ENCODE assay signal across 8 mouse cellular contexts in the genomic region with DNA sequence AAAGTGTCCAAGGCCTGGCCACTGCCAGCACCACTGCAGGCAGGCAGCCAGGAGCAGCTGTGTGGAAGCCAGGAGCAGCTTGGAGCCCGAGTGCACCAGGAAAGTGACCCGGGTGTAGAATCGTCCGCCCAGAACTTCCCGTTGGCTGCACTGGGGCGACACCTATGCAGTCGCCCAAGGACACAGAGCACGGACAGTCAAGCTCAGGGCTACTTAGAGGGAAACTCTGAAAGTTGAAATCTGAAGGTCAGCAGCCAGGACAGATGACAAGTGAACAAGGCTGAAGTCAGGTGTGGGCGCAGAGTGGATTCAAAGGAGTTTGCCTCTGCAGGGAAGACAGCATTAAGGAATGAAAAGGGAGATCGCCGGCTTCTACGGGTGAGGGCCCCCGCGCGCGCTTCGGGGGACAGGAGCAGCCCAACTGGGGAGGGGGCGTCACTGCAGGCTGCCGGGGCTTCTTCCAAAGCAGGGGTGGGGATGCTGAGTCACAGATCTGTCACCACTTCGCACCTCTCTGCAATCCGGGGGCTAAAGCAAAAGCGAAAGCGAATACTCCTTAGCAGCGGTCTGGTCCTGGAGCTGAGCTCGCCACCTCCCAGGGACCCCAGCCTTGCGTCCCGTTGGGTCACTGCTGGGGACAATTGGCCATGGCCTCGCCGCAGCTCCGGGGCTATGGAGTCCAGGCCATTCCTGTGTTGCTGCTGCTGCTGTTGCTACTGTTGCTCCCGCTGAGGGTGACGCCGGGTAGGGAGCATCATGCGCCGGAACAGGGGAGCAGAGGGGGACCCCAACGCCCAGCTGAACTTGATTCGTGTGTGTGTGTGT. TPM values are rescaled to one million over a fixed set of nuclear protein-coding genes. Genes with fewer than 3 reads are reported as not detected.
DNase-seq lines count a peak whose midpoint lies in the region; ATAC-seq and TF ChIP-seq lines count a peak whose summit lies in the region.

A gene (plus strand): TSS at position 90 of the 825 bp plus-strand sequence.

- under 1% methylated on average over 37 of the region's 37 CpGs for WGBS in hindbrain, embryonic 16.5 days

- intact Hi-C loops in left cerebral cortex, postnatal 10 days (cut with DNase I) = no loop called here

- DNase-seq in ZHBTc4 (ENCODE audit: low read depth, low spot score) = peak; percentile 37
- peak; percentile 89 to 91 for DNase-seq in gastrocnemius, adult 8-10 months (ENCODE audit: low spot score in 2 of 2)
- peak; percentile 46 to 80 for DNase-seq in left cerebral cortex, postnatal 10 days (ENCODE audit: extremely low spot score in 1 of 2, low spot score in 2 of 2)
- DNase-seq in right cerebral cortex, postnatal 14 days = peak; percentile 38
- peak; percentile 63 to 66 for DNase-seq in urinary bladder, postnatal 4 days (ENCODE audit: low spot score in 2 of 2)

- H3K9ac ChIP-seq in hindbrain, embryonic 16.5 days (ENCODE audit: low read depth, low read length) = peak within 1 kb of the TSS; percentile 68

- peak; percentile 76 for ATAC-seq in hindbrain, embryonic 16.5 days

- no peak for TF ChIP-seq CTCF in cortical plate, adult 2 months (IDR thresholded peaks at IDR 0.05; ENCODE audit: extremely low read depth, insufficient read depth, low read length)

- no peaks in the 10 kb centered on the region for H3K9me3 ChIP-seq in hindbrain, embryonic 16.5 days (ENCODE audit: control insufficient read depth, low read length)
- H3K9me3 ChIP-seq in megakaryocyte, embryonic 14.5 days = no peaks in the 10 kb centered on the region

- peaks cover 1% of the 10 kb centered on the region for H3K4me1 ChIP-seq in cortical plate, adult 2 months (ENCODE audit: control insufficient read depth, insufficient read depth, low read length)
- H3K4me1 ChIP-seq in hindbrain, embryonic 16.5 days (ENCODE audit: control insufficient read depth, insufficient read depth, low read depth, low read length) = peaks cover 16% of the 10 kb centered on the region
- H3K4me1 ChIP-seq in megakaryocyte, embryonic 14.5 days = peaks cover 80% of the 10 kb centered on the region

- no peaks in the 10 kb centered on the region for H3K36me3 ChIP-seq in hindbrain, embryonic 16.5 days (ENCODE audit: control insufficient read depth, insufficient read depth, low read length)
- peaks cover 2% of the 10 kb centered on the region for H3K36me3 ChIP-seq in megakaryocyte, embryonic 14.5 days (replicated peaks; ENCODE audit: low read length)

- peak within 1 kb of the TSS; percentile 82 for H3K4me3 ChIP-seq in cortical plate, adult 2 months (ENCODE audit: insufficient read depth, low read length)
- H3K4me3 ChIP-seq in hindbrain, embryonic 16.5 days (ENCODE audit: low read length) = peak within 1 kb of the TSS; percentile 64
- H3K4me3 ChIP-seq in megakaryocyte, embryonic 14.5 days (replicated peaks) = peak within 1 kb of the TSS; percentile 99

- H3K27me3 ChIP-seq in hindbrain, embryonic 16.5 days (replicated peaks; ENCODE audit: control insufficient read depth, insufficient read depth, low read length) = peaks cover 11% of the 10 kb centered on the region
- H3K27me3 ChIP-seq in megakaryocyte, embryonic 14.5 days (replicated peaks) = no peaks in the 10 kb centered on the region

- H3K27ac ChIP-seq in cortical plate, adult 2 months (ENCODE audit: insufficient read depth, low read length) = peak within 1 kb of the TSS; percentile 69; the same call in 1 of the 2 replicates
- no peak within 1 kb of the TSS for H3K27ac ChIP-seq in hindbrain, embryonic 16.5 days (ENCODE audit: low read depth, low read length)

- peak within 1 kb of the TSS; percentile 100 for H3K4me2 ChIP-seq in hindbrain, embryonic 16.5 days (ENCODE audit: low read length)

- no peak for TF ChIP-seq POLR2A in cortical plate, adult 2 months (IDR thresholded peaks at IDR 0.05; ENCODE audit: extremely low read depth, insufficient read depth, low read length)

RNA-seq across cellular contexts. Expression of the gene that starts here (rescaled TPM):
- 19.0 and 21.7 TPM in 2 replicates for polyA plus RNA-seq in cortical plate, adult 2 months (2012; rRNA removed)
- 10 to 100 TPM; 15.5 to 25.7 (median 19.9) TPM for total RNA-seq in gastrocnemius, adult 8-10 months (2022)
- polyA plus RNA-seq in hindbrain, embryonic 16.5 days (2015; fragmentation: Nextera tagmentation; extraction: Ambion mirVana) = 1.2 TPM in 2 replicates
- total RNA-seq in left cerebral cortex, postnatal 10 days (2021) = 1 to 10 TPM; 2.9 to 3.8 TPM
- polyA plus RNA-seq in megakaryocyte, embryonic 14.5 days (2012; ENCODE audit: insufficient read depth, low replicate concordance) = 4.0 and 6.5 TPM in 2 replicates

Comparison
In these comparisons a context has a peak if more than half of its experiments do, and no peak if none do; other contexts are left out.
1. DNase-seq: peak in every context shown above with its lines; median percentile 90 in gastrocnemius, adult 8-10 months; 64 in urinary bladder, postnatal 4 days; 63 in left cerebral cortex, postnatal 10 days; 38 in right cerebral cortex, postnatal 14 days; 37 in ZHBTc4.